Mouse (Mus musculus): ENCODE measurements around the gene Dcdc2c.

- TF ChIP-seq CTCF (IDR thresholded peaks at IDR 0.05) = no peak
- no peak for TF ChIP-seq EP300 (IDR thresholded peaks at IDR 0.05; ENCODE audit: insufficient read depth, low read depth, low read length)
- TF ChIP-seq POLR2A (IDR thresholded peaks at IDR 0.05; ENCODE audit: insufficient read depth, low read depth, low read length) = no peak
These were observed 44.7 kb upstream of the Dcdc2c start for GRCm38 (mm10) chr12:28596851-28597250.
